Mouse (Mus musculus) liver, embryonic 14.5 days (tissue): ENCODE results near the gene Rtl8b. TPM values are rescaled to one million over a fixed set of nuclear protein-coding genes. Genes with fewer than 3 reads are reported as not detected.
A peak's percentile ranks its signal among the peaks of the same experiment; 100 is the strongest.

Experiments
- ATAC-seq: fragments of 200-750 bp; cut with Nextera tagmentation; 2 replicates; pipeline ENCODE4 v1.8.0; 2017; ENCODE audit warnings: moderate number of reproducible peaks, mild to moderate bottlenecking, moderate library complexity; ENCODE audit not compliant: insufficient read depth
- DNase-seq, 3 experiments: peaks; one replicate each; pipeline ENCODE4 v3.0.0-alpha.2; 2012 to 2013; ENCODE audit warnings: low read depth in 3 of 3, low spot score in 3 of 3
- H3K27ac ChIP-seq: fragments of 300-500 bp; sonication (generic); 2 replicates; pipeline ENCODE4 v1.5.1; 2014; ENCODE audit warnings: moderate library complexity, mild to moderate bottlenecking, control low read depth, inconsistent platforms
- H3K27me3 ChIP-seq: fragments of 300-500 bp; sonication (generic); 2 replicates; pipeline ENCODE4 v1.6.1; 2014; ENCODE audit warnings: mild to moderate bottlenecking, low read length, moderate library complexity; ENCODE audit not compliant: control insufficient read depth, insufficient read depth
- H3K36me3 ChIP-seq: fragments of 300-500 bp; sonication (generic); replicated peaks from 2 replicates; pipeline ENCODE4 v1.6.1; 2014; ENCODE audit warnings: low read depth; ENCODE audit not compliant: control insufficient read depth, insufficient read depth
- H3K4me1 ChIP-seq, 2 experiments: fragments of 200-500 bp in 1 of 2; fragments of 300-500 bp in 1 of 2; sonication (generic) in 1 of 2; replicated peaks; 2 replicates each; pipeline ENCODE4 v1.6.1; 2012 to 2014; ENCODE audit warnings: antibody characterized with exemption in 1 of 2, inconsistent platforms in 1 of 2, low read length in 1 of 2; ENCODE audit not compliant: control insufficient read depth in 2 of 2, insufficient read depth in 2 of 2
- H3K4me2 ChIP-seq: fragments of 300-500 bp; sonication (generic); 2 replicates; pipeline ENCODE4 v1.6.1; 2014; ENCODE audit warnings: low read depth, mild to moderate bottlenecking, control low read depth, moderate library complexity
- H3K4me3 ChIP-seq, 2 experiments: fragments of 200-500 bp in 1 of 2; fragments of 300-500 bp in 1 of 2; sonication (generic) in 1 of 2; 2 replicates each; pipeline ENCODE4 v1.5.1; 2012 to 2014; ENCODE audit warnings: low read depth in 2 of 2, low read length in 2 of 2, mild to moderate bottlenecking in 2 of 2, control low read depth in 1 of 2, inconsistent platforms in 1 of 2, moderate library complexity in 1 of 2; ENCODE audit not compliant: insufficient read depth in 1 of 2
- H3K9ac ChIP-seq: fragments of 300-500 bp; sonication (generic); replicated peaks from 2 replicates; pipeline ENCODE4 v1.6.1; 2014; ENCODE audit warnings: mild to moderate bottlenecking, control low read depth, moderate library complexity
- H3K9me3 ChIP-seq: fragments of 300-500 bp; sonication (generic); 2 replicates; pipeline ENCODE4 v1.6.1; 2016; ENCODE audit warnings: low read length, mixed read lengths; ENCODE audit not compliant: control insufficient read depth
- CTCF ChIP-seq: IDR thresholded peaks from 2 replicates; pipeline ENCODE4 v1.5.1; 2016; ENCODE audit warnings: antibody characterized with exemption, low read depth, control low read depth
- EP300 ChIP-seq: IDR thresholded peaks from 2 replicates; pipeline ENCODE4 v1.6.1; 2016; ENCODE audit warnings: antibody characterized with exemption, low read depth
- WGBS: fragments of 180-500 bp; shearing (Covaris S2); extraction: QIAGEN DNeasy Blood & Tissue Kit; methylation state at CpG from one replicate; pipeline ENCODE4 v1.1.7; 2014; ENCODE audit not compliant: insufficient replicate concordance; 5-methylcytosine and 5-hydroxymethylcytosine counted together
- polyA plus RNA-seq, 2 experiments: library from polyadenylated mRNA; depleted of rRNA in 1 of 2; stranded (reverse) in 1 of 2; unstranded in 1 of 2; fragments of >200 nt; fragmentation: Nextera tagmentation in 1 of 2; extraction: Ambion mirVana in 1 of 2; gene quantifications; 2 replicates each; pipeline versions ENCODE4 v1.2.1 to v1.2.3; 2012 to 2014

Rtl8b gene
- 6.7 and 7.9 TPM in 2 replicates for polyA plus RNA-seq (2012; rRNA removed)
- polyA plus RNA-seq (2014; fragmentation: Nextera tagmentation; extraction: Ambion mirVana) = 4.2 and 4.3 TPM in 2 replicates

- 16% methylated on average over 11 of the region's 15 CpGs for WGBS
- Histone ChIP-seq H3K27ac (no peak within 1 kb of the TSS), H3K27me3 (no peaks in the 10 kb centered on the region), H3K9ac (no peak within 1 kb of the TSS), H3K36me3 (no peaks in the 10 kb centered on the region), H3K4me1 (no peaks in the 10 kb centered on the region), H3K4me2 (peak within 1 kb of the TSS; percentile 38), H3K9me3 (no peaks in the 10 kb centered on the region), H3K4me3 (peak within 1 kb of the TSS; percentile 30 to 32; a peak in 2 of 4 replicates)
- DNase-seq = peak; percentile 26 to 35 (median 30)
- TF ChIP-seq EP300 (no peak), CTCF (no peak)
- ATAC-seq = peak; percentile 65
Measured at GRCm38 (mm10) chrX:53670294-53670693, at the start of gene Rtl8b. TSS of gene Rtl8b (minus strand) at chrX:53670408.

- H3K4me3 ChIP-seq = no peak overlapping the region
- peak overlapping the region; percentile 2; the same call in 1 of the 2 replicates for H3K4me2 ChIP-seq
- WGBS = 17% methylated on average over 42 of the region's 49 CpGs
- H3K9me3 ChIP-seq = no peaks in the 10 kb centered on the region
- DNase-seq = no peak
- H3K27me3 ChIP-seq = no peaks in the 10 kb centered on the region
- no peaks in the 10 kb centered on the region for H3K4me1 ChIP-seq
- TF ChIP-seq CTCF (no peak), EP300 (no peak)
- no peak; the same call in 1 of the 2 replicates for ATAC-seq
- H3K36me3 ChIP-seq = no peaks in the 10 kb centered on the region
- H3K9ac ChIP-seq = no peak overlapping the region
- H3K27ac ChIP-seq = no peak overlapping the region
Measured at GRCm38 (mm10) chrX:53716323-53717182, 46.3 kb upstream of the Rtl8b start.

- DNase-seq (no peak), ATAC-seq (no peak)
- TF ChIP-seq CTCF (no peak), EP300 (no peak)
- no peak overlapping the region for H3K27ac ChIP-seq
- H3K4me3 ChIP-seq = no peak overlapping the region
- 55% methylated on average over 2 of the region's 2 CpGs for WGBS
- no peaks in the 10 kb centered on the region for H3K27me3 ChIP-seq
- no peak overlapping the region for H3K9ac ChIP-seq
- H3K4me2 ChIP-seq = 0 out of 2 replicates have a peak overlapping the region, but pooled peaks have one; percentile 2
- H3K4me1 ChIP-seq = no peaks in the 10 kb centered on the region
- no peaks in the 10 kb centered on the region for H3K36me3 ChIP-seq
- H3K9me3 ChIP-seq = no peaks in the 10 kb centered on the region
Measured at GRCm38 (mm10) chrX:53715942-53716322, 45.7 kb upstream of the Rtl8b start.

GRCm38 (mm10) chrX:53702673-53703072, 32.5 kb upstream of the Rtl8b start:
- WGBS = 48% methylated on average over 3 of the region's 3 CpGs
- Histone ChIP-seq H3K4me1 (no peaks in the 10 kb centered on the region), H3K27ac (no peak overlapping the region), H3K27me3 (no peaks in the 10 kb centered on the region), H3K9ac (no peak overlapping the region), H3K4me2 (no peak overlapping the region), H3K36me3 (no peaks in the 10 kb centered on the region), H3K9me3 (no peaks in the 10 kb centered on the region), H3K4me3 (no peak overlapping the region)
- DNase-seq (no peak), ATAC-seq (no peak)
- TF ChIP-seq EP300 (no peak), CTCF (no peak)

GRCm38 (mm10) chrX:53699225-53699624, 29.0 kb upstream of the Rtl8b start:
- no peaks in the 10 kb centered on the region for H3K36me3 ChIP-seq
- ATAC-seq (no peak), DNase-seq (no peak)
- no peak overlapping the region for H3K4me3 ChIP-seq
- no peaks in the 10 kb centered on the region for H3K4me1 ChIP-seq
- H3K9me3 ChIP-seq = no peaks in the 10 kb centered on the region
- no peak overlapping the region for H3K9ac ChIP-seq
- H3K27me3 ChIP-seq = no peaks in the 10 kb centered on the region
- TF ChIP-seq EP300 (no peak), CTCF (no peak)
- H3K27ac ChIP-seq = no peak overlapping the region
- 68% methylated on average over 2 of the region's 2 CpGs for whole genome bisulfite sequencing
- no peak overlapping the region for H3K4me2 ChIP-seq
